Mouse (Mus musculus): Measurements from ENCODE around the gene Abcb11. TPM values are rescaled to one million over a fixed set of nuclear protein-coding genes. Genes with fewer than 3 reads are reported as not detected.

Gene Abcb11
- total RNA-seq, 2 experiments from 2014 or later = not detected

- TF ChIP-seq CTCF (conservative IDR thresholded peaks at IDR 0.05) = no peak
- H3K27ac ChIP-seq = no peak overlapping the region
- no peak for DNase-seq (ENCODE audit: low spot score in 2 of 2)
- no peak overlapping the region for H3K4me3 ChIP-seq
Measured at GRCm38 (mm10) chr2:69234976-69235678, 107.3 kb downstream of the Abcb11 start.

- no peak for TF ChIP-seq CTCF (conservative IDR thresholded peaks at IDR 0.05)
- H3K27ac ChIP-seq = no peak overlapping the region
- no peak for DNase-seq (ENCODE audit: low spot score in 2 of 2)
- no peak overlapping the region for H3K4me3 ChIP-seq
Measured at GRCm38 (mm10) chr2:69232101-69232500, 110.3 kb downstream of the Abcb11 start.

- Histone ChIP-seq H3K4me3 (no peak overlapping the region), H3K27ac (no peak overlapping the region)
- no peak for TF ChIP-seq CTCF (conservative IDR thresholded peaks at IDR 0.05)
- DNase-seq (ENCODE audit: low spot score in 2 of 2) = no peak
Measured at GRCm38 (mm10) chr2:69230137-69230536, 112.3 kb downstream of the Abcb11 start.

GRCm38 (mm10) chr2:69228635-69229034, 113.8 kb downstream of the Abcb11 start:
- TF ChIP-seq CTCF (conservative IDR thresholded peaks at IDR 0.05) = no peak
- Histone ChIP-seq H3K4me3 (no peak overlapping the region), H3K27ac (no peak overlapping the region)
- DNase-seq (ENCODE audit: low spot score in 2 of 2) = no peak

- no peak overlapping the region for H3K4me3 ChIP-seq
- no peak overlapping the region for H3K27ac ChIP-seq
- TF ChIP-seq CTCF (conservative IDR thresholded peaks at IDR 0.05) = no peak
- DNase-seq (ENCODE audit: low spot score in 2 of 2) = no peak
Measured at GRCm38 (mm10) chr2:69226876-69227275, 115.5 kb downstream of the Abcb11 start.

- TF ChIP-seq CTCF (conservative IDR thresholded peaks at IDR 0.05) = no peak
- no peak for DNase-seq (ENCODE audit: low spot score in 2 of 2)
Measured at GRCm38 (mm10) chr2:69224724-69225123, 117.7 kb downstream of the Abcb11 start.

GRCm38 (mm10) chr2:69222815-69223214, 119.6 kb downstream of the Abcb11 start:
- Histone ChIP-seq H3K27ac (no peak overlapping the region), H3K4me3 (no peak overlapping the region)
- TF ChIP-seq CTCF (conservative IDR thresholded peaks at IDR 0.05) = no peak
- DNase-seq (ENCODE audit: low spot score in 2 of 2) = no peak

More at GRCm38 (mm10) chr2:69224724-69225123, 117.7 kb downstream of the Abcb11 start:
- Histone ChIP-seq H3K27ac (no peak overlapping the region), H3K4me3 (no peak overlapping the region)

GRCm38 (mm10) chr2:69221868-69222416, 120.5 kb downstream of the Abcb11 start:
- no peak for TF ChIP-seq CTCF (conservative IDR thresholded peaks at IDR 0.05)
- Histone ChIP-seq H3K4me3 (no peak overlapping the region), H3K27ac (no peak overlapping the region)
- no peak for DNase-seq (ENCODE audit: low spot score in 2 of 2)

GRCm38 (mm10) chr2:69215242-69215641, 127.2 kb downstream of the Abcb11 start:
- DNase-seq (ENCODE audit: low spot score in 2 of 2) = no peak
- no peak for TF ChIP-seq CTCF (conservative IDR thresholded peaks at IDR 0.05)
- no peak overlapping the region for H3K4me3 ChIP-seq
- H3K27ac ChIP-seq = no peak overlapping the region

- DNase-seq (ENCODE audit: low spot score in 2 of 2) = no peak
- no peak overlapping the region for H3K27ac ChIP-seq
Measured at GRCm38 (mm10) chr2:69212652-69213051, 129.8 kb downstream of the Abcb11 start.

GRCm38 (mm10) chr2:69210773-69211172, 131.6 kb downstream of the Abcb11 start, which contains the start of gene G6pc2:
TSS of gene G6pc2 (plus strand) at chr2:69211073.
- no peak within 1 kb of the TSS for H3K4me3 ChIP-seq
- TF ChIP-seq CTCF (conservative IDR thresholded peaks at IDR 0.05) = no peak
- no peak for DNase-seq (ENCODE audit: low spot score in 2 of 2)
- H3K27ac ChIP-seq = no peak within 1 kb of the TSS

More at GRCm38 (mm10) chr2:69212652-69213051, 129.8 kb downstream of the Abcb11 start:
- TF ChIP-seq CTCF (conservative IDR thresholded peaks at IDR 0.05) = no peak
- H3K4me3 ChIP-seq = no peak overlapping the region

GRCm38 (mm10) chr2:69209684-69210083, 132.7 kb downstream of the Abcb11 start:
- no peak overlapping the region for H3K27ac ChIP-seq
- H3K4me3 ChIP-seq = no peak overlapping the region
- no peak for TF ChIP-seq CTCF (conservative IDR thresholded peaks at IDR 0.05)
- DNase-seq (ENCODE audit: low spot score in 2 of 2) = no peak

- no peak overlapping the region for H3K27ac ChIP-seq
- TF ChIP-seq CTCF (conservative IDR thresholded peaks at IDR 0.05) = no peak
- DNase-seq (ENCODE audit: low spot score in 2 of 2) = no peak
- peak overlapping the region; percentile 80 for H3K4me3 ChIP-seq
Measured at GRCm38 (mm10) chr2:69206523-69206922, 135.9 kb downstream of the Abcb11 start.
